Mouse (Mus musculus) kidney, embryonic 15.5 days (tissue): ENCODE data around the gene Ift46. TPM values are rescaled to one million over a fixed set of nuclear protein-coding genes. Genes with fewer than 3 reads are reported as not detected.
A peak's percentile ranks its signal among the peaks of the same experiment; 100 is the strongest.

Source experiments
- ATAC-seq: fragments of 200-750 bp; cut with Nextera tagmentation; replicated peaks from 2 replicates; pipeline ENCODE4 v1.8.0; 2017; ENCODE audit warnings: moderate TSS enrichment; ENCODE audit not compliant: low FRiP score
- H3K27ac ChIP-seq: fragments of 300-500 bp; sonication (generic); 2 replicates; pipeline ENCODE4 v1.5.1; 2015; ENCODE audit warnings: mild to moderate bottlenecking, inconsistent platforms
- H3K27me3 ChIP-seq: fragments of 300-500 bp; sonication (generic); 2 replicates; pipeline ENCODE4 v1.6.1; 2015; ENCODE audit warnings: inconsistent platforms
- H3K36me3 ChIP-seq: fragments of 300-500 bp; sonication (generic); 2 replicates; pipeline ENCODE4 v1.6.1; 2015; ENCODE audit warnings: inconsistent platforms
- H3K4me1 ChIP-seq: fragments of 300-500 bp; sonication (generic); 2 replicates; pipeline ENCODE4 v1.6.1; 2015; ENCODE audit warnings: inconsistent platforms
- H3K4me2 ChIP-seq: fragments of 300-500 bp; sonication (generic); 2 replicates; pipeline ENCODE4 v1.6.1; 2015; ENCODE audit warnings: moderate library complexity, mild to moderate bottlenecking, inconsistent platforms
- H3K4me3 ChIP-seq: fragments of 300-500 bp; sonication (generic); replicated peaks from 2 replicates; pipeline ENCODE4 v1.5.1; 2015; ENCODE audit warnings: mild to moderate bottlenecking, inconsistent platforms
- H3K9ac ChIP-seq: fragments of 300-500 bp; sonication (generic); 2 replicates; pipeline ENCODE4 v1.6.1; 2015; ENCODE audit warnings: mild to moderate bottlenecking, inconsistent platforms
- H3K9me3 ChIP-seq: fragments of 300-500 bp; sonication (generic); replicated peaks from 2 replicates; pipeline ENCODE4 v1.6.1; 2016; ENCODE audit warnings: inconsistent platforms
- WGBS: fragments of 180-500 bp; shearing (Covaris S2); methylation state at CpG from one replicate; pipeline ENCODE4 v1.1.7; 2015; ENCODE audit warnings: mixed read lengths; 5-methylcytosine and 5-hydroxymethylcytosine counted together
- polyA plus RNA-seq: library from polyadenylated mRNA; unstranded; fragments of >200 nt; fragmentation: Nextera tagmentation; extraction: Ambion mirVana; gene quantifications from 2 replicates; pipeline ENCODE4 v1.2.1, GENCODE M21; 2015

Ift46 gene
- polyA plus RNA-seq = 99.3 and 105 TPM in 2 replicates

GRCm38 (mm10) chr9:44767101-44768028 is at the start of gene Ift46, which contains the start of gene Arcn1:
TSS of gene Ift46 (plus strand) at chr9:44767908.
TSS of gene Arcn1 (minus strand) at chr9:44767845.
- under 1% methylated on average over 82 of the region's 82 CpGs for WGBS
- peak within 1 kb of the TSS; percentile 73 for H3K4me2 ChIP-seq
- peak; percentile 92 for ATAC-seq

GRCm38 (mm10) chr9:44718937-44719631 is 48.6 kb upstream of the Ift46 start:
- Histone ChIP-seq H3K4me2 (no peak overlapping the region), H3K36me3 (peaks cover 47% of the 10 kb centered on the region), H3K9me3 (no peaks in the 10 kb centered on the region), H3K4me3 (no peak overlapping the region), H3K9ac (no peak overlapping the region), H3K27ac (no peak overlapping the region), H3K27me3 (no peaks in the 10 kb centered on the region), H3K4me1 (peaks cover 44% of the 10 kb centered on the region)
- 88% methylated on average over 12 of the region's 12 CpGs for WGBS
- no peak for ATAC-seq

More at GRCm38 (mm10) chr9:44767101-44768028, at the start of gene Ift46, which contains the start of gene Arcn1:
- Histone ChIP-seq H3K27me3 (no peaks in the 10 kb centered on the region), H3K9ac (peak within 1 kb of the TSS; percentile 99), H3K36me3 (no peaks in the 10 kb centered on the region), H3K9me3 (no peaks in the 10 kb centered on the region; the same call in 1 of the 2 replicates), H3K4me1 (peaks cover 21% of the 10 kb centered on the region), H3K4me3 (peak within 1 kb of the TSS; percentile 82), H3K27ac (peak within 1 kb of the TSS; percentile 98)

GRCm38 (mm10) chr9:44719632-44720357 is 47.9 kb upstream of the Ift46 start:
- Histone ChIP-seq H3K4me2 (peak overlapping the region; percentile 88), H3K4me1 (peaks cover 51% of the 10 kb centered on the region), H3K27me3 (no peaks in the 10 kb centered on the region), H3K9me3 (no peaks in the 10 kb centered on the region), H3K4me3 (peak overlapping the region; percentile 71), H3K9ac (peak overlapping the region; percentile 72; the same call in 1 of the 2 replicates), H3K36me3 (peaks cover 47% of the 10 kb centered on the region), H3K27ac (peak overlapping the region; percentile 64; the same call in 1 of the 2 replicates)
- no peak for ATAC-seq
- 72% methylated on average over 8 of the region's 8 CpGs for WGBS

- Histone ChIP-seq H3K9me3 (no peaks in the 10 kb centered on the region), H3K27ac (peak overlapping the region; percentile 64), H3K9ac (peak overlapping the region; percentile 72), H3K36me3 (peaks cover 39% of the 10 kb centered on the region), H3K4me3 (peak overlapping the region; percentile 71), H3K4me1 (peaks cover 59% of the 10 kb centered on the region), H3K4me2 (peak overlapping the region; percentile 88), H3K27me3 (no peaks in the 10 kb centered on the region)
- ATAC-seq = peak; percentile 10; the same call in 1 of the 2 replicates
- WGBS = 11% methylated on average over 9 of the region's 9 CpGs
Measured at GRCm38 (mm10) chr9:44720358-44721153, 47.2 kb upstream of the Ift46 start.

- Histone ChIP-seq H3K4me3 (peak overlapping the region; percentile 71), H3K36me3 (peaks cover 37% of the 10 kb centered on the region), H3K27ac (peak overlapping the region; percentile 64), H3K4me1 (peaks cover 66% of the 10 kb centered on the region), H3K27me3 (no peaks in the 10 kb centered on the region), H3K4me2 (peak overlapping the region; percentile 88), H3K9ac (peak overlapping the region; percentile 72), H3K9me3 (no peaks in the 10 kb centered on the region)
- under 1% methylated on average over 40 of the region's 40 CpGs for WGBS
- ATAC-seq = peak; percentile 84
Measured at GRCm38 (mm10) chr9:44721154-44721876, 46.4 kb upstream of the Ift46 start.

GRCm38 (mm10) chr9:44721877-44722186 is 45.9 kb upstream of the Ift46 start:
- H3K36me3 ChIP-seq = peaks cover 37% of the 10 kb centered on the region
- peaks cover 71% of the 10 kb centered on the region for H3K4me1 ChIP-seq
- H3K4me3 ChIP-seq = peak overlapping the region; percentile 71
- H3K27ac ChIP-seq = peak overlapping the region; percentile 64
- H3K27me3 ChIP-seq = no peaks in the 10 kb centered on the region
- WGBS = 82% methylated on average over 3 of the region's 3 CpGs
- no peaks in the 10 kb centered on the region for H3K9me3 ChIP-seq
- no peak overlapping the region for H3K9ac ChIP-seq
- no peak; the same call in 1 of the 2 replicates for ATAC-seq
- peak overlapping the region; percentile 88 for H3K4me2 ChIP-seq

GRCm38 (mm10) chr9:44722575-44722974 is 45.1 kb upstream of the Ift46 start:
- Histone ChIP-seq H3K4me2 (no peak overlapping the region), H3K36me3 (peaks cover 32% of the 10 kb centered on the region), H3K4me1 (peaks cover 79% of the 10 kb centered on the region), H3K9me3 (no peaks in the 10 kb centered on the region), H3K9ac (no peak overlapping the region), H3K27ac (peak overlapping the region; percentile 64), H3K27me3 (no peaks in the 10 kb centered on the region), H3K4me3 (no peak overlapping the region)
- no peak for ATAC-seq
- 76% methylated on average over 7 of the region's 7 CpGs for WGBS

- Histone ChIP-seq H3K36me3 (peaks cover 28% of the 10 kb centered on the region), H3K9ac (no peak overlapping the region), H3K4me3 (no peak overlapping the region), H3K27me3 (no peaks in the 10 kb centered on the region), H3K4me1 (peaks cover 83% of the 10 kb centered on the region), H3K27ac (peak overlapping the region; percentile 64), H3K4me2 (0 out of 2 replicates have a peak overlapping the region, but pooled peaks have one; percentile 4), H3K9me3 (no peaks in the 10 kb centered on the region)
- no peak for ATAC-seq
- WGBS = 40% methylated on average over 7 of the region's 7 CpGs
Measured at GRCm38 (mm10) chr9:44723008-44723407, 44.7 kb upstream of the Ift46 start.

- Histone ChIP-seq H3K36me3 (peaks cover 24% of the 10 kb centered on the region), H3K9ac (no peak overlapping the region), H3K4me3 (no peak overlapping the region), H3K9me3 (no peaks in the 10 kb centered on the region), H3K27me3 (no peaks in the 10 kb centered on the region), H3K27ac (peak overlapping the region; percentile 64), H3K4me1 (peaks cover 87% of the 10 kb centered on the region), H3K4me2 (0 out of 2 replicates have a peak overlapping the region, but pooled peaks have one; percentile 4)
- 70% methylated on average over 11 of the region's 11 CpGs for WGBS
- no peak for ATAC-seq
Measured at GRCm38 (mm10) chr9:44723521-44724041, 44.1 kb upstream of the Ift46 start.

GRCm38 (mm10) chr9:44724223-44724622 is 43.5 kb upstream of the Ift46 start:
- no peak overlapping the region for H3K4me3 ChIP-seq
- 71% methylated on average over 6 of the region's 6 CpGs for WGBS
- no peaks in the 10 kb centered on the region for H3K9me3 ChIP-seq
- H3K9ac ChIP-seq = no peak overlapping the region
- no peak for ATAC-seq
- H3K4me1 ChIP-seq = peaks cover 86% of the 10 kb centered on the region
- H3K4me2 ChIP-seq = no peak overlapping the region
- H3K27ac ChIP-seq = peak overlapping the region; percentile 64
- H3K27me3 ChIP-seq = no peaks in the 10 kb centered on the region
- H3K36me3 ChIP-seq = peaks cover 24% of the 10 kb centered on the region
